Mouse (Mus musculus): ENCODE results near the gene Prkca. TPM values are rescaled to one million over a fixed set of nuclear protein-coding genes. Genes with fewer than 3 reads are reported as not detected.
A peak's percentile ranks its signal among the peaks of the same experiment; 100 is the strongest.

The Prkca gene
- total and polyA plus RNA-seq, 3 experiments = 15.3 to 30.9 (median 19.9) TPM

GRCm38 (mm10) chr11:108285046-108285445 is 58.7 kb downstream of the Prkca start:
- H3K79me2 ChIP-seq (ENCODE audit: control insufficient read depth, insufficient read depth, low read length, poor library complexity) = peaks cover 1% of the 10 kb centered on the region; the same call in 1 of the 2 replicates
- no peak for TF ChIP-seq MAZ (IDR thresholded peaks at IDR 0.05; ENCODE audit: low read depth, low read length)
- no peak overlapping the region for H3K9ac ChIP-seq (ENCODE audit: control insufficient read depth, low read depth, low read length, poor library complexity, severe bottlenecking)

GRCm38 (mm10) chr11:108282850-108283459 is 60.8 kb downstream of the Prkca start:
- Histone ChIP-seq H3K79me2 (ENCODE audit: control insufficient read depth, insufficient read depth, low read length, poor library complexity) (peaks cover 1% of the 10 kb centered on the region; the same call in 1 of the 2 replicates), H3K4me3 (ENCODE audit: control insufficient read depth in 1 of 2, insufficient read depth in 1 of 2, low read depth in 2 of 2, low read length in 2 of 2) (no peak overlapping the region), H3K4me1 (ENCODE audit: control insufficient read depth in 1 of 2, insufficient read depth in 2 of 2, low read length in 2 of 2) (peaks cover 0 to 12% of the 10 kb centered on the region in 2 experiments; a peak in 3 of 4 replicates), H3K27ac (ENCODE audit: control insufficient read depth, low read depth, low read length) (no peak overlapping the region), H3K36me3 (ENCODE audit: control insufficient read depth in 1 of 2, insufficient read depth in 2 of 2, low read length in 2 of 2) (peaks cover 0 to 16% of the 10 kb centered on the region in 2 experiments; a peak in 2 of 4 replicates), H3K27me3 (ENCODE audit: control insufficient read depth in 1 of 2, insufficient read depth in 2 of 2, low read length in 2 of 2) (no peaks in the 10 kb centered on the region), H3K9me3 (replicated peaks; ENCODE audit: insufficient read depth, low read length) (no peaks in the 10 kb centered on the region), H3K9ac (ENCODE audit: control insufficient read depth, low read depth, low read length, poor library complexity, severe bottlenecking) (no peak overlapping the region)
- TF ChIP-seq USF1 (IDR thresholded peaks at IDR 0.05; ENCODE audit: low read depth, low read length) = no peak
- TF ChIP-seq ETS1 (IDR thresholded peaks at IDR 0.05; ENCODE audit: low read depth, low read length) = no peak
- TF ChIP-seq NRF1 (IDR thresholded peaks at IDR 0.05; ENCODE audit: insufficient read depth, low read depth, low read length, poor library complexity, severe bottlenecking) = no peak
- TF ChIP-seq MEF2A (IDR thresholded peaks at IDR 0.05; ENCODE audit: extremely low read depth, insufficient replicate concordance, low read depth, low read length, poor library complexity, severe bottlenecking) = no peak
- 0 out of 2 replicates have a peak, but pooled peaks have one; percentile 14 for TF ChIP-seq MAX (IDR thresholded peaks at IDR 0.05; ENCODE audit: low read length)
- TF ChIP-seq ZC3H11A (IDR thresholded peaks at IDR 0.05; ENCODE audit: low read depth, low read length) = no peak
- DNase-seq (ENCODE audit: low read depth, low spot score) = no peak

More at GRCm38 (mm10) chr11:108285046-108285445, 58.7 kb downstream of the Prkca start:
- Histone ChIP-seq H3K4me3 (ENCODE audit: control insufficient read depth in 1 of 2, insufficient read depth in 1 of 2, low read depth in 2 of 2, low read length in 2 of 2) (no peak overlapping the region), H3K4me1 (ENCODE audit: control insufficient read depth in 1 of 2, insufficient read depth in 2 of 2, low read length in 2 of 2) (peaks cover 0 to 17% of the 10 kb centered on the region in 2 experiments; a peak in 3 of 4 replicates), H3K36me3 (ENCODE audit: control insufficient read depth in 1 of 2, insufficient read depth in 2 of 2, low read length in 2 of 2) (peaks cover 0 to 14% of the 10 kb centered on the region in 2 experiments; a peak in 2 of 4 replicates), H3K27ac (ENCODE audit: control insufficient read depth, low read depth, low read length) (no peak overlapping the region), H3K9me3 (replicated peaks; ENCODE audit: insufficient read depth, low read length) (no peaks in the 10 kb centered on the region), H3K27me3 (ENCODE audit: control insufficient read depth in 1 of 2, insufficient read depth in 2 of 2, low read length in 2 of 2) (no peaks in the 10 kb centered on the region)
- no peak for DNase-seq (ENCODE audit: low read depth, low spot score)

- no peak overlapping the region for H3K27ac ChIP-seq (ENCODE audit: control insufficient read depth, low read depth, low read length)
- peak; percentile 91 for DNase-seq (ENCODE audit: low read depth, low spot score)
- 0 out of 2 replicates have a peak, but pooled peaks cover 1% of the 10 kb centered on the region for H3K79me2 ChIP-seq (ENCODE audit: control insufficient read depth, insufficient read depth, low read length, poor library complexity)
- H3K9ac ChIP-seq (ENCODE audit: control insufficient read depth, low read depth, low read length, poor library complexity, severe bottlenecking) = no peak overlapping the region
- peaks cover 0 to 10% of the 10 kb centered on the region in 2 experiments; a peak in 2 of 4 replicates for H3K4me1 ChIP-seq (ENCODE audit: control insufficient read depth in 1 of 2, insufficient read depth in 2 of 2, low read length in 2 of 2)
- no peak overlapping the region for H3K4me3 ChIP-seq (ENCODE audit: control insufficient read depth in 1 of 2, insufficient read depth in 1 of 2, low read depth in 2 of 2, low read length in 2 of 2)
- no peaks in the 10 kb centered on the region for H3K9me3 ChIP-seq (replicated peaks; ENCODE audit: insufficient read depth, low read length)
- H3K36me3 ChIP-seq (ENCODE audit: control insufficient read depth in 1 of 2, insufficient read depth in 2 of 2, low read length in 2 of 2) = peaks cover 0 to 12% of the 10 kb centered on the region in 2 experiments; a peak in 2 of 4 replicates
- no peaks in the 10 kb centered on the region for H3K27me3 ChIP-seq (ENCODE audit: control insufficient read depth in 1 of 2, insufficient read depth in 2 of 2, low read length in 2 of 2)
- TF ChIP-seq ZC3H11A (IDR thresholded peaks at IDR 0.05; ENCODE audit: low read depth, low read length) = no peak
- TF ChIP-seq ELF1 (IDR thresholded peaks at IDR 0.05; ENCODE audit: low read depth, low read length) = no peak
- no peak for TF ChIP-seq POLR2AphosphoS5 (IDR thresholded peaks at IDR 0.05; ENCODE audit: borderline replicate concordance, low read depth, low read length)
- TF ChIP-seq E2F4 (IDR thresholded peaks at IDR 0.05; ENCODE audit: borderline replicate concordance, low read depth, low read length) = no peak
- TF ChIP-seq ZNF384 (IDR thresholded peaks at IDR 0.05; ENCODE audit: low read depth, low read length) = no peak
- no peak for TF ChIP-seq MAZ (IDR thresholded peaks at IDR 0.05; ENCODE audit: low read depth, low read length)
- no peak for TF ChIP-seq SIN3A (IDR thresholded peaks at IDR 0.05; ENCODE audit: low read length)
- no peak for TF ChIP-seq TCF12 (IDR thresholded peaks at IDR 0.05; ENCODE audit: low read depth, low read length)
- TF ChIP-seq USF1 (IDR thresholded peaks at IDR 0.05; ENCODE audit: low read depth, low read length) = no peak
- TF ChIP-seq GABPA (IDR thresholded peaks at IDR 0.05; ENCODE audit: low read depth, low read length) = no peak
- TF ChIP-seq BHLHE40 (IDR thresholded peaks at IDR 0.05; ENCODE audit: borderline replicate concordance, low read depth, low read length) = no peak
- TF ChIP-seq MYB (IDR thresholded peaks at IDR 0.05; ENCODE audit: low read depth, low read length) = no peak
- TF ChIP-seq MAFK (IDR thresholded peaks at IDR 0.05; ENCODE audit: borderline replicate concordance, low read depth, low read length) = no peak
- TF ChIP-seq KAT2A (conservative IDR thresholded peaks at IDR 0.05; ENCODE audit: low read depth, low read length) = no peak
- TF ChIP-seq GATA1 (IDR thresholded peaks at IDR 0.05; ENCODE audit: low read depth, low read length) = peak; percentile 61
- no peak for TF ChIP-seq POLR2AphosphoS2 (IDR thresholded peaks at IDR 0.05; ENCODE audit: low read length)
- TF ChIP-seq JUND (IDR thresholded peaks at IDR 0.05; ENCODE audit: low read depth, low read length) = no peak
- no peak for TF ChIP-seq CHD1 (IDR thresholded peaks at IDR 0.05; ENCODE audit: low read depth, low read length)
- no peak for TF ChIP-seq POLR2A (IDR thresholded peaks at IDR 0.05; ENCODE audit: control insufficient read depth in 1 of 2, insufficient read depth in 1 of 2, low read depth in 1 of 2, low read length in 2 of 2, poor library complexity in 1 of 2)
These were observed 63.9 kb downstream of the Prkca start for GRCm38 (mm10) chr11:108279748-108280373.

All from MEL (cell line).